ENCODE assay signal across 8 mouse cellular contexts in the genomic region with DNA sequence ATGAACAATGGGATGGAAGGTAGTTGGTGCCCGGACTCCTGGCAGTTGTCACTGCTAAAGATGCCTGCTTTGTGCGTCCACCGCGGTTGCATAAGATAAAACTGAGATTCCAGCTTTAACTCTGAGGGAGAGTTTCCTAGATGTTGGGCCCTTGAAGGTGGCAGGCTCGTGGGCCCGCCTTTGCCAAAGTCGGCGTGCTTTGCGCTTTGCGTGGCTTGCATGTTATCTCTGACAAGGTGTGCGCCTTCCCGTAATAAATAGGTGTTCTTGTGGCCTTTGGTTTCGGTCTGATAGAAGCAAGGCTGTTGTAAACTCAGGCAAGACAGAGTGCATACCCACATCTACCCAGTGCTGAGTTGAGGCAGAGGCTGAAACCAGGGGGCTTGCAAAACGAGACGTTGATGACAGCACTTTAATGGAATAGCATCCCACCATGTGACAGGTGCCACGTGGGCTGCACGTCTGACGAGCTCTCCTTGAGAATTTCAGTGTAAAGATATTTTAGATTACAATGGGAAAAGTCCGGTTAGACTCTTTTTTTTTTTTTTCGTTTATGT. TPM values are rescaled to one million over a fixed set of nuclear protein-coding genes. Genes with fewer than 3 reads are reported as not detected.
DNase-seq lines count a peak whose midpoint lies in the region; ATAC-seq and TF ChIP-seq lines count a peak whose summit lies in the region.

No protein-coding gene starts in this region.

- peak overlapping the region; percentile 22; the same call in 1 of the 2 replicates for H3K27ac ChIP-seq in testis, adult 2 months (ENCODE audit: control insufficient read depth, insufficient read depth, low read depth, low read length)
- H3K27ac ChIP-seq in liver, embryonic 12.5 days: no peak overlapping the region

- TF ChIP-seq CTCF in testis, adult 2 months (IDR thresholded peaks at IDR 0.05; ENCODE audit: control insufficient read depth, insufficient read depth, insufficient replicate concordance, low read depth, low read length): no peak

- no peaks in the 10 kb centered on the region for H3K36me3 ChIP-seq in testis, adult 2 months (ENCODE audit: control insufficient read depth, insufficient read depth, low read length)
- H3K36me3 ChIP-seq in liver, embryonic 12.5 days: no peaks in the 10 kb centered on the region

- no peak overlapping the region for H3K9ac ChIP-seq in liver, embryonic 12.5 days

- H3K4me2 ChIP-seq in liver, embryonic 12.5 days: peak overlapping the region; percentile 78

- DNase-seq in frontal cortex, adult 2 months (ENCODE audit: extremely low spot score in 1 of 2, low spot score in 1 of 2): no peak
- DNase-seq in testis, postnatal 14 days (ENCODE audit: low spot score): no peak
- no peak for DNase-seq in adrenal gland, adult 8-10 months
- DNase-seq in spleen, adult 18-20 months: no peak

- H3K4me1 ChIP-seq in testis, adult 2 months (ENCODE audit: control insufficient read depth, insufficient read depth, low read length): peaks cover 22% of the 10 kb centered on the region
- H3K4me1 ChIP-seq in liver, embryonic 12.5 days: peaks cover 18% of the 10 kb centered on the region

- peak overlapping the region; percentile 86 for H3K4me3 ChIP-seq in testis, adult 2 months (ENCODE audit: control insufficient read depth, low read depth, low read length)
- H3K4me3 ChIP-seq in liver, embryonic 12.5 days: peak overlapping the region; percentile 55

- WGBS in liver, embryonic 12.5 days (ENCODE audit: insufficient replicate concordance): 13% methylated on average over 20 of the region's 20 CpGs

- ATAC-seq in frontal cortex, adult (ENCODE audit: low TSS enrichment): peak; percentile 28
- ATAC-seq in liver, embryonic 12.5 days: no peak
- no peak for ATAC-seq in granulocyte monocyte progenitor cell, adult 5-6 weeks (replicated peaks; ENCODE audit: poor library complexity, severe bottlenecking)

- H3K9me3 ChIP-seq in liver, embryonic 12.5 days (replicated peaks): no peaks in the 10 kb centered on the region

- H3K27me3 ChIP-seq in testis, adult 2 months (ENCODE audit: control insufficient read depth, insufficient read depth, low read length): no peaks in the 10 kb centered on the region
- H3K27me3 ChIP-seq in liver, embryonic 12.5 days (replicated peaks): peaks cover 53% of the 10 kb centered on the region

- TF ChIP-seq POLR2A in testis, adult 2 months (IDR thresholded peaks at IDR 0.05; ENCODE audit: control insufficient read depth, low read depth, low read length): no peak

RNA-seq across cellular contexts. Expression of a gene that starts 0.7 kb away (rescaled TPM):
- 62.8 and 76.8 TPM in 2 replicates for polyA plus RNA-seq in frontal cortex, adult 2 months (2012; rRNA removed)
- polyA plus RNA-seq in testis, adult 2 months (2012; rRNA removed): 3.5 and 4.2 TPM in 2 replicates
- 0.42 and 0.43 TPM in 2 replicates for polyA plus RNA-seq in liver, embryonic 12.5 days (2016; fragmentation: Nextera tagmentation; extraction: Ambion mirVana)
- 1.1 and 7.2 TPM in 2 replicates for total RNA-seq in granulocyte monocyte progenitor cell, adult 5-6 weeks (2014; fragmentation: Nextera tagmentation)
- total RNA-seq in granulocyte monocyte progenitor cell, adult 5-6 weeks (2017): 0.26 and 2.3 TPM in 2 replicates
- 10 to 100 TPM in 2 of 4 experiments, 1 to 10 TPM in 2; 8.5 to 12.6 (median 9.4) TPM for total RNA-seq in adrenal gland, adult 8-10 months (2022)

RNA-seq across cellular contexts. Expression of a gene that starts 53.5 kb away (rescaled TPM):
- not detected in 2 replicates for polyA plus RNA-seq in frontal cortex, adult 2 months (2012; rRNA removed)
- polyA plus RNA-seq in testis, adult 2 months (2012; rRNA removed): not detected in 2 replicates
- polyA plus RNA-seq in liver, embryonic 12.5 days (2016; fragmentation: Nextera tagmentation; extraction: Ambion mirVana): not detected in 2 replicates
- not detected in 2 replicates for total RNA-seq in granulocyte monocyte progenitor cell, adult 5-6 weeks (2014; fragmentation: Nextera tagmentation)
- total RNA-seq in granulocyte monocyte progenitor cell, adult 5-6 weeks (2017): not detected in 2 replicates
- not detected for total RNA-seq in adrenal gland, adult 8-10 months (2022)

Comparison
In these comparisons a context has a peak if more than half of its experiments do, and no peak if none do; other contexts are left out.
1. RNA of a gene that starts 0.7 kb away (polyA plus RNA-seq): 62.8 to 76.8 TPM in frontal cortex, adult 2 months; 3.5 to 4.2 TPM in testis, adult 2 months and 0.42 to 0.43 TPM in liver, embryonic 12.5 days; every median in the first group is over 10 times any median in the second.